Mouse (Mus musculus) bone marrow, adult 2 months (tissue): ENCODE data around the gene Chrm3.

Experiments used
- CTCF ChIP-seq: fragments of 200-500 bp; IDR thresholded peaks from 2 replicates; pipeline ENCODE4 v1.5.1; 2011; ENCODE audit warnings: low read length, control low read depth; ENCODE audit not compliant: control insufficient read depth, insufficient read depth
- POLR2A ChIP-seq: fragments of 200-500 bp; IDR thresholded peaks from 2 replicates; pipeline ENCODE4 v1.6.1; 2011; ENCODE audit warnings: low read depth, mild to moderate bottlenecking, control low read depth, low read length, borderline replicate concordance; ENCODE audit not compliant: control insufficient read depth

GRCm38 (mm10) chr13:9889954-9890353, 470.7 kb downstream of the Chrm3 start:
- no peak for TF ChIP-seq CTCF
- no peak for TF ChIP-seq POLR2A
